Mouse (Mus musculus): ENCODE measurements around the gene Gm10638. TPM values are rescaled to one million over a fixed set of nuclear protein-coding genes. Genes with fewer than 3 reads are reported as not detected.

Gene Gm10638
- 1.7 TPM for polyA plus RNA-seq (2014; fragmentation: Illumina TruSeq; extraction: RNeasy Lipid Tissue Mini Kit (QIAGEN cat#74804); ENCODE audit: insufficient read depth, low read depth, low replicate concordance)

DNA sequence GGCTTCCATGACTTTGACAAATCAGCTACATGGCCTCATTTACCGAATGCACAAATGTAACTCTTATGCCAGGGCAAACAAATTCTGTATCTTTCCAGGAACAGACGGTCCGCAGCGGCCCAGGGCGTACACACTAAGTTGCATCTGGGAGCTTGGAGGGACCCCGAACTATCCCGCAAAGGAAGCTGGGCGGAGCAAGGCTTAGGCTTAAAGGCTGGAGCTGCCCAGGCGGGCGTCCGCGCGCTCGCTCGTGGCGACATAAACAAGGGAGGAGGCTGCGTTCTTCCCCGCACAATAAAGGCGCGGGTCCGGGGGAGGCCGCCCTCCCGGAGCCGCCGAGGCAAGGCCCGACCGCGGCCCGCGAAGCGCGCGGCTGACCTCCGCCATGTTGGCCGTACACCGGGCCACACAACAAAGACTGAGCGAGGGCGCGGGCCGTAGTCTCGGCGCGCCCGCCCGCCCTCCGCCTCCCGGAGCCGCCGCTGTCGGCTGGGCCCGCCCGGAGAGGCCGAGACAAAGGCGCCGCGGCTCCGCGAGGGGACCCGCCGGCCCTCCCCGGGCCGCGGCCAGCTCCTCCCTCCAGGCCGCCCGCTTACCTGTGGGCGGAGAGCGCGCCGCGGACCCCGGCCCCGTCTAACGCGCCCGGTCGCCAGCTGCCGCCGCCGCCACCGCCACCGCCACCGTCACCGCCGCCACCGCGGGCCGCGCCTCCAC is at the start of gene Gm10638, which contains the start of gene Siah1a:
Gm10638 (plus strand) TSS at position 479 of the 714 bp plus-strand sequence.
Siah1a (minus strand) TSS at position 714 of the 714 bp plus-strand sequence.

Other genes starting within 250 kb of the Gm10638 start
- gene Abcc12, start 165.0 kb upstream of the Gm10638 start, polyA plus RNA-seq (2014; fragmentation: Illumina TruSeq; extraction: RNeasy Lipid Tissue Mini Kit (QIAGEN cat#74804); ENCODE audit: insufficient read depth, low read depth, low replicate concordance), result not detected
- gene Lonp2, start 121.7 kb upstream of the Gm10638 start, polyA plus RNA-seq (2014; fragmentation: Illumina TruSeq; extraction: RNeasy Lipid Tissue Mini Kit (QIAGEN cat#74804); ENCODE audit: insufficient read depth, low read depth, low replicate concordance), result 51.7 TPM
- gene Siah1a, start 235 bp downstream of the Gm10638 start, polyA plus RNA-seq (2014; fragmentation: Illumina TruSeq; extraction: RNeasy Lipid Tissue Mini Kit (QIAGEN cat#74804); ENCODE audit: insufficient read depth, low read depth, low replicate concordance), result 22.0 TPM
- gene N4bp1, start 139.6 kb downstream of the Gm10638 start, polyA plus RNA-seq (2014; fragmentation: Illumina TruSeq; extraction: RNeasy Lipid Tissue Mini Kit (QIAGEN cat#74804); ENCODE audit: insufficient read depth, low read depth, low replicate concordance), result 7.8 TPM

Data from lung, adult 10 weeks (tissue).